Mouse (Mus musculus) spleen, adult 2 months (tissue): ENCODE measurements around the gene Klhl25.

Experiments
- CTCF ChIP-seq: fragments of 200-500 bp; IDR thresholded peaks from 2 replicates; pipeline ENCODE4 v1.5.1; 2011; ENCODE audit warnings: mild to moderate bottlenecking, inconsistent platforms; ENCODE audit not compliant: insufficient read depth, insufficient read length, insufficient replicate concordance; ENCODE audit errors: extremely low read depth
- POLR2A ChIP-seq: fragments of 200-500 bp; IDR thresholded peaks from 2 replicates; pipeline ENCODE4 v1.6.1; 2011; ENCODE audit warnings: low read depth, low read length, inconsistent platforms

GRCm38 (mm10) chr7:75893709-75894108, 45.6 kb downstream of the Klhl25 start:
- TF ChIP-seq POLR2A, result no peak
- no peak for TF ChIP-seq CTCF
